Mouse (Mus musculus) lung, postnatal 0 days (tissue): Measurements from ENCODE around the gene Asic2. TPM values are rescaled to one million over a fixed set of nuclear protein-coding genes. Genes with fewer than 3 reads are reported as not detected.

Experiments
- ATAC-seq: fragments of 200-750 bp; cut with Nextera tagmentation; 2 replicates; pipeline ENCODE4 v1.8.0; 2017; ENCODE audit warnings: moderate library complexity
- DNase-seq: peaks from one replicate; pipeline ENCODE4 v3.0.0-alpha.2; 2016; ENCODE audit warnings: low spot score
- H3K27ac ChIP-seq: fragments of 300-500 bp; sonication (generic); 2 replicates; pipeline ENCODE4 v1.5.1; 2014; ENCODE audit warnings: antibody characterized with exemption, mild to moderate bottlenecking, low read length, mixed read lengths
- H3K27me3 ChIP-seq: fragments of 300-500 bp; sonication (generic); replicated peaks from 2 replicates; pipeline ENCODE4 v1.6.1; 2014; ENCODE audit warnings: low read length, mixed read lengths; ENCODE audit not compliant: insufficient read depth
- H3K36me3 ChIP-seq: fragments of 300-500 bp; sonication (generic); 2 replicates; pipeline ENCODE4 v1.6.1; 2014; ENCODE audit warnings: low read length, mixed read lengths; ENCODE audit not compliant: insufficient read depth
- H3K4me1 ChIP-seq: fragments of 300-500 bp; sonication (generic); 2 replicates; pipeline ENCODE4 v1.6.1; 2014; ENCODE audit warnings: antibody characterized with exemption, low read depth, low read length, mixed read lengths; ENCODE audit not compliant: insufficient read depth
- H3K4me2 ChIP-seq: fragments of 300-500 bp; sonication (generic); replicated peaks from 2 replicates; pipeline ENCODE4 v1.6.1; 2014; ENCODE audit warnings: low read depth, mild to moderate bottlenecking, low read length, moderate library complexity, mixed read lengths
- H3K4me3 ChIP-seq: fragments of 300-500 bp; sonication (generic); 2 replicates; pipeline ENCODE4 v1.5.1; 2014; ENCODE audit warnings: low read depth, low read length
- H3K9ac ChIP-seq: fragments of 300-500 bp; sonication (generic); replicated peaks from 2 replicates; pipeline ENCODE4 v1.6.1; 2014; ENCODE audit warnings: low read depth, mild to moderate bottlenecking
- H3K9me3 ChIP-seq: fragments of 300-500 bp; sonication (generic); 2 replicates; pipeline ENCODE4 v1.6.1; 2016; ENCODE audit warnings: low read length, mixed read lengths
- CTCF ChIP-seq: IDR thresholded peaks from 2 replicates; pipeline ENCODE4 v1.5.1; 2016; ENCODE audit warnings: antibody characterized with exemption, mild to moderate bottlenecking
- EP300 ChIP-seq: IDR thresholded peaks from 2 replicates; pipeline ENCODE4 v1.6.1; 2016; ENCODE audit warnings: antibody characterized with exemption, mild to moderate bottlenecking, control low read depth
- WGBS: fragments of 180-500 bp; shearing (Covaris S2); extraction: QIAGEN DNeasy Blood & Tissue Kit; methylation state at CpG from one replicate; pipeline ENCODE4 v1.1.7; 2014; 5-methylcytosine and 5-hydroxymethylcytosine counted together
- polyA plus RNA-seq: library from polyadenylated mRNA; unstranded; fragments of >200 nt; fragmentation: Nextera tagmentation; extraction: Ambion mirVana; gene quantifications from 2 replicates; pipeline ENCODE4 v1.2.1, GENCODE M21; 2015

Asic2 gene
- polyA plus RNA-seq, 1 experiment from 2014 or later = 0.06 TPM

- no peaks in the 10 kb centered on the region for H3K9me3 ChIP-seq
- H3K27me3 ChIP-seq = no peaks in the 10 kb centered on the region
- WGBS = 78% methylated on average over 6 of the region's 6 CpGs
- no peaks in the 10 kb centered on the region for H3K36me3 ChIP-seq
- TF ChIP-seq EP300 (no peak), CTCF (no peak)
- H3K4me3 ChIP-seq = no peak overlapping the region
- DNase-seq (no peak), ATAC-seq (no peak)
- H3K4me1 ChIP-seq = no peaks in the 10 kb centered on the region
- no peak overlapping the region for H3K9ac ChIP-seq
- H3K4me2 ChIP-seq = no peak overlapping the region
- H3K27ac ChIP-seq = no peak overlapping the region
These were observed 551.9 kb downstream of the Asic2 start for GRCm38 (mm10) chr11:81416319-81416718.

GRCm38 (mm10) chr11:81414596-81414995 is 553.7 kb downstream of the Asic2 start:
- H3K4me1 ChIP-seq = no peaks in the 10 kb centered on the region
- WGBS = 68% methylated on average over 2 of the region's 2 CpGs
- no peak overlapping the region for H3K9ac ChIP-seq
- ATAC-seq (no peak), DNase-seq (no peak)
- H3K36me3 ChIP-seq = no peaks in the 10 kb centered on the region
- TF ChIP-seq CTCF (no peak), EP300 (no peak)
- no peaks in the 10 kb centered on the region for H3K27me3 ChIP-seq
- no peak overlapping the region for H3K27ac ChIP-seq
- no peaks in the 10 kb centered on the region for H3K9me3 ChIP-seq
- H3K4me2 ChIP-seq = no peak overlapping the region
- H3K4me3 ChIP-seq = no peak overlapping the region

GRCm38 (mm10) chr11:81411251-81411650 is 557.0 kb downstream of the Asic2 start:
- H3K4me2 ChIP-seq = no peak overlapping the region
- no peaks in the 10 kb centered on the region for H3K36me3 ChIP-seq
- H3K4me1 ChIP-seq = no peaks in the 10 kb centered on the region
- no peak overlapping the region for H3K9ac ChIP-seq
- no peak for DNase-seq
- no peaks in the 10 kb centered on the region for H3K27me3 ChIP-seq
- no peak overlapping the region for H3K27ac ChIP-seq
- H3K4me3 ChIP-seq = no peak overlapping the region
- no peak for ATAC-seq
- no peaks in the 10 kb centered on the region for H3K9me3 ChIP-seq
- TF ChIP-seq EP300 (no peak), CTCF (no peak)
- WGBS = 22% methylated on average over 4 of the region's 4 CpGs

GRCm38 (mm10) chr11:81405951-81406350 is 562.3 kb downstream of the Asic2 start:
- Histone ChIP-seq H3K27me3 (no peaks in the 10 kb centered on the region), H3K4me3 (no peak overlapping the region), H3K36me3 (no peaks in the 10 kb centered on the region), H3K9ac (no peak overlapping the region), H3K27ac (no peak overlapping the region), H3K9me3 (no peaks in the 10 kb centered on the region), H3K4me2 (no peak overlapping the region), H3K4me1 (no peaks in the 10 kb centered on the region)
- ATAC-seq (no peak), DNase-seq (no peak)
- 95% methylated on average over 2 of the region's 2 CpGs for WGBS
- no peak for TF ChIP-seq CTCF
- no peak for TF ChIP-seq EP300

- Histone ChIP-seq H3K27ac (no peak overlapping the region), H3K4me1 (no peaks in the 10 kb centered on the region), H3K4me3 (no peak overlapping the region), H3K36me3 (no peaks in the 10 kb centered on the region), H3K27me3 (no peaks in the 10 kb centered on the region), H3K9ac (no peak overlapping the region), H3K4me2 (no peak overlapping the region), H3K9me3 (no peaks in the 10 kb centered on the region)
- DNase-seq = peak; percentile 51
- ATAC-seq = peak; percentile 56; the same call in 1 of the 2 replicates
- WGBS = 53% methylated on average over 8 of the region's 8 CpGs
- TF ChIP-seq CTCF = no peak
- TF ChIP-seq EP300 = no peak
These were observed 566.0 kb downstream of the Asic2 start for GRCm38 (mm10) chr11:81402263-81402662.

- Histone ChIP-seq H3K36me3 (no peaks in the 10 kb centered on the region), H3K27ac (no peak overlapping the region), H3K4me1 (no peaks in the 10 kb centered on the region), H3K4me2 (no peak overlapping the region), H3K27me3 (no peaks in the 10 kb centered on the region), H3K4me3 (no peak overlapping the region), H3K9me3 (no peaks in the 10 kb centered on the region), H3K9ac (no peak overlapping the region)
- WGBS = 62% methylated on average over 9 of the region's 9 CpGs
- no peak for TF ChIP-seq CTCF
- ATAC-seq = no peak
- no peak for DNase-seq
These were observed 575.4 kb downstream of the Asic2 start for GRCm38 (mm10) chr11:81392855-81393254.

- Histone ChIP-seq H3K9me3 (no peaks in the 10 kb centered on the region), H3K9ac (no peak overlapping the region), H3K27me3 (no peaks in the 10 kb centered on the region), H3K36me3 (no peaks in the 10 kb centered on the region), H3K4me3 (no peak overlapping the region), H3K4me2 (no peak overlapping the region), H3K27ac (no peak overlapping the region), H3K4me1 (no peaks in the 10 kb centered on the region)
- ATAC-seq (no peak), DNase-seq (no peak)
- TF ChIP-seq EP300 = no peak
- no peak for TF ChIP-seq CTCF
- WGBS = 74% methylated on average over 2 of the region's 2 CpGs
These were observed 582.1 kb downstream of the Asic2 start for GRCm38 (mm10) chr11:81386185-81386584.
